Mouse (Mus musculus): ENCODE measurements at regions not wholly inside any gene's neighbourhood (a gene's known extent, or its start where the extent isn't known, plus 50 kb on each side); places are given as distances from the start of the nearest gene placed in this dataset.

DNA sequence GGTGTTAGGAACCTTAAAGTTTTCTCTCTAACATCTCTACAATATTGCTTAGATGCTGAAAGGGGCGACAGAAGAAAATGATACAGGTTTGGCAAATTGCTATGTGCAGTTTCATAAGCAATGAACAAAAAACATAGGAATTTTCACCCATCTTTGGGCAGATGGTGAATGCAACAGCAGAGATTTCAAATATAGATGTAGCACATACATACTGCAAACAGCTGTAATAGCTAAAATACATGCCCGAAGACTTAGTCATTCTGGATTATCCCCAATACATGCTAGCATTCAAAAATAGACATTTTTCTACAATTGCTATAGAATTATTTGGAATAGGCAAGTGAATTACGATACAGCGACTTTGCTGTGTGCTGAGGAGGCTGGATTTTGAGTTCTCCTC is 544.1 kb downstream of the D3Ertd751e start:
- no peak for DNase-seq (ENCODE audit: low read depth)
- TF ChIP-seq CTCF (IDR thresholded peaks at IDR 0.05; ENCODE audit: borderline replicate concordance, extremely low read depth, insufficient read depth, insufficient read length) (no peak), POLR2A (IDR thresholded peaks at IDR 0.05; ENCODE audit: borderline replicate concordance, extremely low read depth, insufficient read depth, insufficient read length, poor library complexity, severe bottlenecking) (no peak)

DNA sequence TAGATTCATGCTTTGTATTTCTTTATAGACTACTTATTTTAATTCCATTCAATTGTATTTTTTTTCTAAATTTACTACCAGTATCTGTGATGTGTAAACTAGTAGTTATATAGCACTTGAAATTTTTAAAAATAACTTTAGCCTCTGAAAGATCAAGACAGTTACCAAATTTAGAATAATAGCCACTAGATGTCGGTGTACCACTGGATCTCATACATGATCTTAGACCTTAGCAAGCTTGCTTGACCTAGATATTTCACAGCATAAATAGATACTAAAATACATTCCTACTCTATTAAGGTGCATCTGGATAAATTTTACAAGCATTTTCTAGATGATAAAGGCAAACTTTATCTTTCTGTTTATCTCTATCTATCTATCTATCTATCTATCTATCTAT is 570.0 kb downstream of the D3Ertd751e start:
- TF ChIP-seq POLR2A (IDR thresholded peaks at IDR 0.05; ENCODE audit: borderline replicate concordance, extremely low read depth, insufficient read depth, insufficient read length, poor library complexity, severe bottlenecking): no peak
- no peak for TF ChIP-seq CTCF (IDR thresholded peaks at IDR 0.05; ENCODE audit: borderline replicate concordance, extremely low read depth, insufficient read depth, insufficient read length)
- DNase-seq (ENCODE audit: low read depth): peak; percentile 40

DNA sequence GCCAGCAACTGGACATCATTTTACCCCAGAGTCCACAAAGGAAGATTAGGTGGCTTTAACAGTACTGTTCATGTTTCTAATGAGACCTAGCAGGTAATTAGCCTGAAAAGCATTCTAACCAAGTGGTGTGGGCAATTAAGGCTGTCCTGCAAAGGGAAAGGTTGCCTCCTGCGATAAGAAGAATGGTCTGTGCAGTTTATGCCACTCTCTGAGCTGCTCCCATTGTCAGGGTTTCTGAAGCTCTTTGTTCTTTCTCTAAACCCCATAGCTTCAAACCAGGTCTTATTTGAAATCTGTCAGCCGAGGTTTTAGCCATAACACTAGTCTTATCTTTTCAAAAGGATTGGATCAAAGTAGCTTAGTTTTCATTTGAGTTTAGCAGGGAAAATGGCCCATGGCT is 585.3 kb downstream of the D3Ertd751e start:
- DNase-seq (ENCODE audit: low read depth): peak; percentile 39
- TF ChIP-seq POLR2A (IDR thresholded peaks at IDR 0.05; ENCODE audit: borderline replicate concordance, extremely low read depth, insufficient read depth, insufficient read length, poor library complexity, severe bottlenecking) (no peak), CTCF (IDR thresholded peaks at IDR 0.05; ENCODE audit: borderline replicate concordance, extremely low read depth, insufficient read depth, insufficient read length) (no peak)

DNA sequence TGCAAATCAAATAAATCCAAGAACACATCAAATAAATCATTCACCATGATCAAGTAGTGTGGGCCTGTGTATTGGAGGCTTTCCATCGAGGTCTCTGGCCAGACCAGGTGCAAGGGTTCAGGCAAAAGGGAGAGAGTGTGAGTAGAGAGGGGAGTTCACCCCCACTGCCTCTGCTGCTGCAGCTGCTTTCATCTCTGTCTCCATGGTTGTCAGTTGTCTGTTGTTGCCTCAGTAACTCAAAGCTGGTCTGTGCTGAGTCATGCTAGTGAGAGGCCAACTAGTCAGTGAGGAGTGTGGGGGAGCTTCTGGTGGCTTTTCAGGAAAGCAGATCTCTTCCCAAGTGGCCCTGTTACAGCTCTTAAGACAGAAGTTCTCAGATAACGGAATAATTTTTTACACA is 600.4 kb downstream of the D3Ertd751e start:
- peak; percentile 26 for DNase-seq (ENCODE audit: low read depth)
- no peak for TF ChIP-seq POLR2A (IDR thresholded peaks at IDR 0.05; ENCODE audit: borderline replicate concordance, extremely low read depth, insufficient read depth, insufficient read length, poor library complexity, severe bottlenecking)
- TF ChIP-seq CTCF (IDR thresholded peaks at IDR 0.05; ENCODE audit: borderline replicate concordance, extremely low read depth, insufficient read depth, insufficient read length): no peak

DNA sequence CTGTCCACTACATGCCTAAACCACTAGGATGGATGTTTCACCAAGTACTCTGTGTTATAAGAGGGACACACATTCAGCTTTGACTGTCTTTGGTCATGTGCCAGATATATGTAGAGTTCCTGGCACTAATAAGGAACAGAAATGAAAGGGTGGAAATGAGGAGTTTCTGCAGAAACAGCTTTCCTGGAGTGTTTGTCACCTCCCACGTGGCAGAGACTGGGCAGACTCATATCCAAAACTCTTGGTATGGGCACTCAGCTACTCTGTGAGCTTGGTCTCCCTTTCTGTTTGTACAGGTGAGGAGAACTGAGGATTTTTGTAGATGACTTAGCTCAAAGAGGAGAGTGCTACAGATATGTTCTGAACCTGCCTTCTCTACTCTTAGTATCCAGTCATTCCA is 634.4 kb downstream of the D3Ertd751e start:
- TF ChIP-seq CTCF (IDR thresholded peaks at IDR 0.05; ENCODE audit: borderline replicate concordance, extremely low read depth, insufficient read depth, insufficient read length) (no peak), POLR2A (IDR thresholded peaks at IDR 0.05; ENCODE audit: borderline replicate concordance, extremely low read depth, insufficient read depth, insufficient read length, poor library complexity, severe bottlenecking) (no peak)
- DNase-seq (ENCODE audit: low read depth): no peak

DNA sequence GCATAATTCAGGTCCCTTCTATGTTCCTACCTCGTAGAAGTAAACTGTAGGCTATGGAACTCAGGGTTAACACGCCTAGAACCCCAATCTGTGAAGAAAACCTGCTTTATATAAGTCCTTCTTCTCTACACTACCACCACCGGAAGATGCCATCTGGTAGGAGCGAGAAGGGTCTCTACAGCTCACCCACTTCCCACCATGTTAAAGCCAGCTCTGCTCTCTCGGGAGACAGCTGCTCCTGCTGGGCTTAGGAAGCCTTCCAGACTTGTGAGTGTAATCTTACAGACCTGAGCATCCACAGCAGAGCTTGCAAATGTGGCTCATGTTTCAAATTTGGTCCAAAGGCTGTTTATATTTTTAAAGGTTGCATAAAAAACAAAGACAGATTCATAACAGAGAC is 639.7 kb downstream of the D3Ertd751e start:
- DNase-seq (ENCODE audit: low read depth): no peak
- no peak for TF ChIP-seq CTCF (IDR thresholded peaks at IDR 0.05; ENCODE audit: borderline replicate concordance, extremely low read depth, insufficient read depth, insufficient read length)
- no peak for TF ChIP-seq POLR2A (IDR thresholded peaks at IDR 0.05; ENCODE audit: borderline replicate concordance, extremely low read depth, insufficient read depth, insufficient read length, poor library complexity, severe bottlenecking)

DNA sequence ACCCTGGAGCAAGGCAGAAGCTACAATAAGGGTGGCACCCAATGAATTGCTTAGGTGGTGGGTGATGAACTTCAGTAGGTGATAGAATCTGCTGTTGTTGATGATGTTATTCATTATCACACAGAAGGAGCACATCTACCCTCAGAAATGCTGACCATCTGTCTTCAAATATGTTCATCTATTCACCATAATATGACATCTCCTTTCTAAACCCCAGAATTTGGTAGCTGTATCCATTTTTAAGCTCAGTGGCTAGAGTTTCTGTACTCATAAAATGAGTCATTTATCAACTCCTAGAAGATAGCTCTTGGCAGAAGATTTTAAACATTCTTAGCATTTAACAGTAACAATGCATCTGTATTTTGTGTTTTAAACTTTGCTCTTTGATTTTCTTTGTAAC is 660.3 kb downstream of the D3Ertd751e start:
- TF ChIP-seq POLR2A (IDR thresholded peaks at IDR 0.05; ENCODE audit: borderline replicate concordance, extremely low read depth, insufficient read depth, insufficient read length, poor library complexity, severe bottlenecking) (no peak), CTCF (IDR thresholded peaks at IDR 0.05; ENCODE audit: borderline replicate concordance, extremely low read depth, insufficient read depth, insufficient read length) (no peak)
- no peak for DNase-seq (ENCODE audit: low read depth)

DNA sequence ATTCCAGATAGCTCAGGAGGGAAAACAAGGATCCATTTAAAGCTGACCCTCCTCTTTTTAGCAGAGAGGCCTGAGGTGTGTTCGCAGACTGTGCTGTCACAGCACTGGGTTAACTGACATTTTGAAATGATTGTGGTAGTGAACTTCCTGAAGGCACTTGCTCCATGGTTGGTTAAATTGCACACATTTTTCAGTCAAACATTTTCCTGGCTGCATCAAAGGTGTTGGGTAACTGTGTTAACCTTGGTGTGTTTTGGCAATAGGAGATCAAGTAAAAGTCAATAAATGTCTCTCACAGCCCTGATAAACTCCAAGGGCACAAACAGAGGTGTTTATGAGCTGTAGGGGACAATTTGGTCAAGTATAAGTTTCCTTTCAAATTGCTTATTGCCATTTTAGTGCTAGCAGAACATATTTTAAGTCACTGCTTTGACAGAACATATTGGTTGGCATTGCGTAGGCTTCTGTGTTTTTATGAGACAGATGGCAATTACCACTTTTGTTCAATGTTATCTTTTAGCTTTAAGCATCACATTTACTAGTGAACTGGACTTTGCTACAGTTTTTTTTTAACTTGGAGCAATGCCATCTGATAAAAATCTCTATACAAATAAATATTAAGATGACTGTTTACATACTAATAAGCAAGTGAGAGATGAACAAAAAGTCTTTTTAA is 666.7 kb downstream of the D3Ertd751e start:
- TF ChIP-seq POLR2A (IDR thresholded peaks at IDR 0.05; ENCODE audit: borderline replicate concordance, extremely low read depth, insufficient read depth, insufficient read length, poor library complexity, severe bottlenecking) (no peak), CTCF (IDR thresholded peaks at IDR 0.05; ENCODE audit: borderline replicate concordance, extremely low read depth, insufficient read depth, insufficient read length) (no peak)
- DNase-seq (ENCODE audit: low read depth): peak; percentile 65

DNA sequence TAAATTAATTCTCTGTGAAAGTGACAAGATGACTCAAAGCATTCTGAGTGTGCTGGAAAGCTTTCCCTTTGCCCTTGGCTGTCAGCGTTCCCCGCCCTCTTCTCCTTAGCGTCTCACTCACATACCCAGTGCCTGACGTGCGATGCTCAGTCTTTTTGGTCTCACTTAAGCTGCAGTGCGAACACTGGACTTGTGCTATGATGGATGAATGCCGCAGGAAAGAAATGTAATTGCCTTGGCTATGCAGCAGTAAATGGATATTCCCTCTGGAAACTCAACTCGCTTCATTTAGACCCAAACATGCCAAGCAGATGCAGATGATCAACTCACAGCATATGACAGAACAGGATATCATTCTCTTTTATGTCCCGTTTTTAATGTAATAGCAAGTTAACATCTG is 685.0 kb downstream of the D3Ertd751e start:
- DNase-seq (ENCODE audit: low read depth): peak; percentile 35
- TF ChIP-seq CTCF (IDR thresholded peaks at IDR 0.05; ENCODE audit: borderline replicate concordance, extremely low read depth, insufficient read depth, insufficient read length) (no peak), POLR2A (IDR thresholded peaks at IDR 0.05; ENCODE audit: borderline replicate concordance, extremely low read depth, insufficient read depth, insufficient read length, poor library complexity, severe bottlenecking) (no peak)

DNA sequence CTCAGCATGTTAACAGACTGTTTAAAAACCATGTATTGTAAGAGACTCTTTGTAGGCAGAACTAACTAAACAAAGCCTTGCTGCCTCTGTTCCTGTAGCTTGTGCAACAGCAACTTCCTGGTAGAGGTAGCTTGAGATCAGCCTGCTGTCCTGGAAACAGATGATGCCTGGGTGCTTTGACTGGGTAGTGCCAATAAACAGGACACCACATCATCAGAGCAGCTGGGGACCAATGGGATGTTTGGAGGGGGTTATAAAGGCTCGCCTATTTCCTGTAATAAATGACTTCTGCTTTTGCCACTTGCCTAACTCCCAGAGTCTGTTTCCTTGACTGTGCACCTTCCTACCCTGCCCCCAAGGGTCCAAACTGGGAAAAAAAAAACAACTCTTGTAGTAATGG is 707.2 kb downstream of the D3Ertd751e start:
- DNase-seq (ENCODE audit: low read depth): no peak
- TF ChIP-seq POLR2A (IDR thresholded peaks at IDR 0.05; ENCODE audit: borderline replicate concordance, extremely low read depth, insufficient read depth, insufficient read length, poor library complexity, severe bottlenecking) (no peak), CTCF (IDR thresholded peaks at IDR 0.05; ENCODE audit: borderline replicate concordance, extremely low read depth, insufficient read depth, insufficient read length) (no peak)

DNA sequence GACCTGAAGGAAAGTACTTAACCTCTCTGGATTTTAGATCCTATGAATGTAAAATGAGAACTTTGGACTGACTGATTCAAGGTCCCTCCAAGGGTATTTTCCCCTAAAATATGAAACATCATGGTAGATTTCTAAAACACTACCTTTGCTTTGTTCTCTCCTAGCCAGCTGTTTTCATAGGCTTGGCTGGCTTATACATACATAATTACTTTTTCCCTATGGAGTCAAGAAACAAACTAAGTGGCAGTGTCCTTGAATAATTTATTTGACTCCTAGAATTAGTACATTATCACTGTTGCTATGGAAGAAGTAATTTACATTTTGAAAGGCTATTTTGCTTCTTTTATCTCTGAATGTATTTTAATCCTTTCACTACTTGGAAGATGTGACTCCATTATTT is 721.9 kb downstream of the D3Ertd751e start:
- no peak for TF ChIP-seq CTCF (IDR thresholded peaks at IDR 0.05; ENCODE audit: borderline replicate concordance, extremely low read depth, insufficient read depth, insufficient read length)
- peak; percentile 31 for DNase-seq (ENCODE audit: low read depth)

DNA sequence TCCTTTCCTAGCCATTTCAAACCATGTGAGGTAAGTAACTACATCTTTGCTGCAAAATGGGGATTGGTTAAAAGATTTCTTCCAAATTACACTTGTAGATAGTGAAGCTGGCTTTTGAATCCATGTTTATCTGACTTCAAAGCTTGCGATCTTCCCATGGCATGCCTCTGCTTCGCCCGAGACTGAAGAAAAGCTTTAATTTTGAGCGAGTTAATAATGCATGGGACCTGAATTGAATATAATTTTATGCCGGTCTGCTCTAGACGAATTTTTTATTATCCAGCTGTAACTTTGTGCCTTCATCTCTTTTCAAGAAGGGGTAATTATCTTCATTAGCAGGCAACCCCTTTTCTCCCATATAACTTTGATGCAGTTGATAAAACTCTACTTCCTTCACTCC is 724.7 kb downstream of the D3Ertd751e start:
- DNase-seq (ENCODE audit: low read depth): peak; percentile 33
- TF ChIP-seq CTCF (IDR thresholded peaks at IDR 0.05; ENCODE audit: borderline replicate concordance, extremely low read depth, insufficient read depth, insufficient read length) (no peak), POLR2A (IDR thresholded peaks at IDR 0.05; ENCODE audit: borderline replicate concordance, extremely low read depth, insufficient read depth, insufficient read length, poor library complexity, severe bottlenecking) (no peak)
